Mouse (Mus musculus): ENCODE measurements around the gene Atg9a.

DNA sequence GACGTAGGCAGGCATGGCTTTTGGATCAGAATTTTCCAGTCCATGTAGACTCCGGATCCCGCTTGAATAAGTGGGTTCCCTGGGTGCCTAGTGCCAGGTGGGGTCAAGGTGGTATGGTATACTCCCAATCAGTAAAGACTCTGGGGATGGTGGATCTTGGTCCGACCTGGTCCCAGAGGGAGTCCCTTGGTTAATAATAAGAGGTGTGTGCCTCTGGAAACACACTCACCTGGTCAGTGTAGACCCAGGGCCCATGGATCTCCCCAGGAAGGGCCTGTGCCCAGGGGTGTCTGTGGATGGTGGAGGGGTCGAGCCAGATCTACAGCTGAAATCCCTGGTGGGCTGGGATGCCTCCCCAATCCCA lies 756 bp downstream of the Atg9a start:
- TF ChIP-seq GATA1 (IDR thresholded peaks at IDR 0.05; ENCODE audit: borderline replicate concordance, low read length) (no peak), FLI1 (IDR thresholded peaks at IDR 0.05; ENCODE audit: low read length) (no peak)
